Mouse (Mus musculus) intestine, embryonic 15.5 days (tissue): ENCODE results near the gene Cnot3. TPM values are rescaled to one million over a fixed set of nuclear protein-coding genes. Genes with fewer than 3 reads are reported as not detected.

Experiments used
- ATAC-seq: fragments of 200-750 bp; cut with Nextera tagmentation; 2 replicates; pipeline ENCODE4 v1.8.0; 2017; ENCODE audit warnings: moderate TSS enrichment, moderate library complexity
- H3K27ac ChIP-seq: fragments of 300-500 bp; sonication (generic); 2 replicates; pipeline ENCODE4 v1.5.1; 2015; ENCODE audit warnings: mild to moderate bottlenecking, inconsistent platforms
- H3K27me3 ChIP-seq: fragments of 300-500 bp; sonication (generic); replicated peaks from 2 replicates; pipeline ENCODE4 v1.6.1; 2015; ENCODE audit warnings: inconsistent platforms
- H3K36me3 ChIP-seq: fragments of 300-500 bp; sonication (generic); 2 replicates; pipeline ENCODE4 v1.6.1; 2015; ENCODE audit warnings: inconsistent platforms
- H3K4me1 ChIP-seq: fragments of 300-500 bp; sonication (generic); replicated peaks from 2 replicates; pipeline ENCODE4 v1.6.1; 2015; ENCODE audit warnings: inconsistent platforms
- H3K4me2 ChIP-seq: fragments of 300-500 bp; sonication (generic); replicated peaks from 2 replicates; pipeline ENCODE4 v1.6.1; 2015; ENCODE audit warnings: mild to moderate bottlenecking, inconsistent platforms
- H3K4me3 ChIP-seq: fragments of 300-500 bp; sonication (generic); replicated peaks from 2 replicates; pipeline ENCODE4 v1.5.1; 2015; ENCODE audit warnings: inconsistent platforms
- H3K9ac ChIP-seq: fragments of 300-500 bp; sonication (generic); 2 replicates; pipeline ENCODE4 v1.6.1; 2015; ENCODE audit warnings: inconsistent platforms
- H3K9me3 ChIP-seq: fragments of 300-500 bp; sonication (generic); 2 replicates; pipeline ENCODE4 v1.6.1; 2016; ENCODE audit warnings: inconsistent platforms
- WGBS: fragments of 180-500 bp; shearing (Covaris S2); methylation state at CpG from one replicate; pipeline ENCODE4 v1.1.7; 2015; 5-methylcytosine and 5-hydroxymethylcytosine counted together
- polyA plus RNA-seq: library from polyadenylated mRNA; unstranded; fragments of >200 nt; fragmentation: Nextera tagmentation; extraction: Ambion mirVana; gene quantifications from 2 replicates; pipeline ENCODE4 v1.2.1, GENCODE M21; 2015

Gene Cnot3
- polyA plus RNA-seq, 1 experiment from 2014 or later: 47.1 TPM

- H3K4me1 ChIP-seq: 0 out of 2 replicates have a peak, but pooled peaks cover 5% of the 10 kb centered on the region
- H3K36me3 ChIP-seq: peaks cover 10% of the 10 kb centered on the region
- no peaks in the 10 kb centered on the region for H3K9me3 ChIP-seq
- H3K4me3 ChIP-seq: peak within 1 kb of the TSS; percentile 80
- ATAC-seq: peak; percentile 97
- WGBS: under 1% methylated on average over 32 of the region's 32 CpGs
- H3K4me2 ChIP-seq: peak within 1 kb of the TSS; percentile 68
- peak within 1 kb of the TSS; percentile 75 for H3K27ac ChIP-seq
- peak within 1 kb of the TSS; percentile 82 for H3K9ac ChIP-seq
- H3K27me3 ChIP-seq: no peaks in the 10 kb centered on the region
These were observed 27.6 kb upstream of the Cnot3 start, which contains the start of gene Ndufa3 for GRCm38 (mm10) chr7:3617242-3617995. TSS of gene Ndufa3 (plus strand) at chr7:3617373.

- peak; percentile 42 for ATAC-seq
- Histone ChIP-seq H3K27ac (no peak overlapping the region), H3K27me3 (no peaks in the 10 kb centered on the region), H3K36me3 (0 out of 2 replicates have a peak, but pooled peaks cover 8% of the 10 kb centered on the region), H3K4me2 (peak overlapping the region; percentile 94), H3K9ac (peak overlapping the region; percentile 64), H3K4me1 (peaks cover 14% of the 10 kb centered on the region), H3K9me3 (no peaks in the 10 kb centered on the region), H3K4me3 (peak overlapping the region; percentile 58)
- WGBS: 30% methylated on average over 4 of the region's 4 CpGs
These were observed 16.0 kb upstream of the Cnot3 start for GRCm38 (mm10) chr7:3629030-3629429.

GRCm38 (mm10) chr7:3629543-3630477, 15.3 kb upstream of the Cnot3 start, which contains the start of the genes Tfpt and Prpf31:
TSS of gene Tfpt (minus strand) at chr7:3629929.
TSS of gene Prpf31 (plus strand) at chr7:3629985.
- peaks cover 5% of the 10 kb centered on the region; the same call in 1 of the 2 replicates for H3K36me3 ChIP-seq
- peaks cover 14% of the 10 kb centered on the region for H3K4me1 ChIP-seq
- no peaks in the 10 kb centered on the region for H3K27me3 ChIP-seq
- H3K27ac ChIP-seq: peak within 1 kb of the TSS; percentile 76
- peak; percentile 95 for ATAC-seq
- H3K9ac ChIP-seq: peak within 1 kb of the TSS; percentile 64
- peak within 1 kb of the TSS; percentile 58 for H3K4me3 ChIP-seq
- H3K9me3 ChIP-seq: no peaks in the 10 kb centered on the region
- H3K4me2 ChIP-seq: peak within 1 kb of the TSS; percentile 94
- WGBS: under 1% methylated on average over 47 of the region's 47 CpGs

GRCm38 (mm10) chr7:3630478-3630815, 14.6 kb upstream of the Cnot3 start:
- Histone ChIP-seq H3K4me3 (peak overlapping the region; percentile 58), H3K27me3 (no peaks in the 10 kb centered on the region), H3K9me3 (no peaks in the 10 kb centered on the region), H3K4me1 (peaks cover 14% of the 10 kb centered on the region), H3K9ac (peak overlapping the region; percentile 63), H3K4me2 (peak overlapping the region; percentile 82), H3K27ac (no peak overlapping the region), H3K36me3 (peaks cover 5% of the 10 kb centered on the region; the same call in 1 of the 2 replicates)
- ATAC-seq: 0 out of 2 replicates have a peak, but pooled peaks have one; percentile 9
- 62% methylated on average over 3 of the region's 3 CpGs for WGBS

- Histone ChIP-seq H3K36me3 (peaks cover 16% of the 10 kb centered on the region), H3K4me2 (no peak overlapping the region), H3K27ac (no peak overlapping the region), H3K9ac (no peak overlapping the region), H3K27me3 (no peaks in the 10 kb centered on the region), H3K9me3 (no peaks in the 10 kb centered on the region), H3K4me1 (peaks cover 25% of the 10 kb centered on the region), H3K4me3 (no peak overlapping the region)
- WGBS: 68% methylated on average over 5 of the region's 5 CpGs
- ATAC-seq: no peak
These were observed 1.7 kb upstream of the Cnot3 start for GRCm38 (mm10) chr7:3643412-3643811.

- Histone ChIP-seq H3K4me2 (peak overlapping the region; percentile 70), H3K4me3 (peak overlapping the region; percentile 97), H3K4me1 (peaks cover 27% of the 10 kb centered on the region), H3K9ac (no peak overlapping the region), H3K9me3 (no peaks in the 10 kb centered on the region), H3K36me3 (peaks cover 15% of the 10 kb centered on the region), H3K27ac (peak overlapping the region; percentile 77), H3K27me3 (no peaks in the 10 kb centered on the region)
- 19% methylated on average over 9 of the region's 9 CpGs for WGBS
- no peak for ATAC-seq
These were observed 1.2 kb upstream of the Cnot3 start for GRCm38 (mm10) chr7:3643843-3644242.

GRCm38 (mm10) chr7:3644348-3644671, 758 bp upstream of the Cnot3 start:
- WGBS: 0% methylated on average over 11 of the region's 11 CpGs
- H3K4me1 ChIP-seq: peaks cover 27% of the 10 kb centered on the region
- H3K27me3 ChIP-seq: no peaks in the 10 kb centered on the region
- H3K4me2 ChIP-seq: peak overlapping the region; percentile 70
- peaks cover 12% of the 10 kb centered on the region for H3K36me3 ChIP-seq
- H3K4me3 ChIP-seq: peak overlapping the region; percentile 97
- H3K27ac ChIP-seq: peak overlapping the region; percentile 77
- H3K9me3 ChIP-seq: no peaks in the 10 kb centered on the region
- no peak for ATAC-seq
- no peak overlapping the region for H3K9ac ChIP-seq

- H3K4me1 ChIP-seq: peaks cover 27% of the 10 kb centered on the region
- no peaks in the 10 kb centered on the region for H3K9me3 ChIP-seq
- peak overlapping the region; percentile 97 for H3K4me3 ChIP-seq
- H3K27me3 ChIP-seq: no peaks in the 10 kb centered on the region
- H3K9ac ChIP-seq: peak overlapping the region; percentile 99
- peak overlapping the region; percentile 81 for H3K4me2 ChIP-seq
- peak overlapping the region; percentile 99 for H3K27ac ChIP-seq
- H3K36me3 ChIP-seq: peaks cover 7% of the 10 kb centered on the region
- ATAC-seq: no peak
- WGBS: under 1% methylated on average over 53 of the region's 58 CpGs
These were observed 489 bp downstream of the Cnot3 start for GRCm38 (mm10) chr7:3645488-3646025.

- Histone ChIP-seq H3K4me1 (peaks cover 27% of the 10 kb centered on the region), H3K27me3 (no peaks in the 10 kb centered on the region), H3K4me2 (peak overlapping the region; percentile 81), H3K36me3 (peaks cover 12% of the 10 kb centered on the region), H3K9ac (peak overlapping the region; percentile 99), H3K4me3 (peak overlapping the region; percentile 97), H3K27ac (peak overlapping the region; percentile 99; the same call in 1 of the 2 replicates), H3K9me3 (no peaks in the 10 kb centered on the region)
- 10% methylated on average over 9 of the region's 9 CpGs for WGBS
- no peak for ATAC-seq
These were observed 1.1 kb downstream of the Cnot3 start for GRCm38 (mm10) chr7:3646188-3646587.

- H3K9ac ChIP-seq: peak overlapping the region; percentile 99
- H3K4me1 ChIP-seq: peaks cover 27% of the 10 kb centered on the region
- H3K27ac ChIP-seq: no peak overlapping the region
- no peak for ATAC-seq
- H3K27me3 ChIP-seq: no peaks in the 10 kb centered on the region
- peaks cover 14% of the 10 kb centered on the region for H3K36me3 ChIP-seq
- 58% methylated on average over 4 of the region's 4 CpGs for WGBS
- H3K9me3 ChIP-seq: no peaks in the 10 kb centered on the region
- peak overlapping the region; percentile 97 for H3K4me3 ChIP-seq
- peak overlapping the region; percentile 81 for H3K4me2 ChIP-seq
These were observed 1.6 kb downstream of the Cnot3 start for GRCm38 (mm10) chr7:3646641-3647040.

- Histone ChIP-seq H3K4me3 (no peak overlapping the region), H3K9ac (no peak overlapping the region), H3K9me3 (no peaks in the 10 kb centered on the region), H3K4me2 (no peak overlapping the region), H3K4me1 (no peaks in the 10 kb centered on the region), H3K36me3 (peaks cover 73% of the 10 kb centered on the region), H3K27ac (no peak overlapping the region), H3K27me3 (no peaks in the 10 kb centered on the region)
- 90% methylated on average over 4 of the region's 4 CpGs for WGBS
- no peak for ATAC-seq
These were observed 11.9 kb downstream of the Cnot3 start for GRCm38 (mm10) chr7:3656966-3657365.

- Histone ChIP-seq H3K4me1 (peaks cover 1% of the 10 kb centered on the region; the same call in 1 of the 2 replicates), H3K9ac (no peak overlapping the region), H3K4me3 (no peak overlapping the region), H3K36me3 (peaks cover 75% of the 10 kb centered on the region), H3K9me3 (no peaks in the 10 kb centered on the region), H3K27me3 (no peaks in the 10 kb centered on the region), H3K27ac (no peak overlapping the region), H3K4me2 (no peak overlapping the region)
- 92% methylated on average over 14 of the region's 14 CpGs for WGBS
- 0 out of 2 replicates have a peak, but pooled peaks have one; percentile 3 for ATAC-seq
These were observed 13.5 kb downstream of the Cnot3 start for GRCm38 (mm10) chr7:3658578-3658977.
